Mouse (Mus musculus) C2C12 (cell line): Measurements from ENCODE around the gene Elmo2. TPM values are rescaled to one million over a fixed set of nuclear protein-coding genes. Genes with fewer than 3 reads are reported as not detected.

Experiments
- H3K27me3 ChIP-seq: one replicate; pipeline ENCODE4 v1.6.1; 2011; ENCODE audit not compliant: control insufficient read depth, insufficient read depth, insufficient read length
- H3K36me3 ChIP-seq: one replicate; pipeline ENCODE4 v1.6.1; 2011; ENCODE audit not compliant: control insufficient read depth, insufficient read depth
- H3K4me3 ChIP-seq: one replicate; pipeline ENCODE4 v1.5.1; 2011; ENCODE audit warnings: mild to moderate bottlenecking, control low read depth; ENCODE audit not compliant: poor library complexity, insufficient read depth, severe bottlenecking
- H3K79me2 ChIP-seq: one replicate; pipeline ENCODE4 v1.6.1; 2011; ENCODE audit not compliant: control insufficient read depth, insufficient read depth
- H3K79me3 ChIP-seq: one replicate; pipeline ENCODE4 v1.6.1; 2011; ENCODE audit warnings: low read depth, control low read depth
- H3ac ChIP-seq: one replicate; pipeline ENCODE3; 2011; ENCODE audit warnings: low read depth; ENCODE audit not compliant: control insufficient read depth, insufficient read length
- CEBPB ChIP-seq: IDR thresholded peaks from one replicate; pipeline ENCODE4 v1.6.1; 2011; ENCODE audit warnings: low read depth, mild to moderate bottlenecking, control low read depth, moderate library complexity
- CTCF ChIP-seq: IDR thresholded peaks from one replicate; pipeline ENCODE4 v1.5.1; 2011; ENCODE audit not compliant: control insufficient read depth, insufficient read depth, insufficient read length
- FOSL1 ChIP-seq: IDR thresholded peaks from one replicate; pipeline ENCODE4 v1.8.0; 2011; ENCODE audit warnings: mild to moderate bottlenecking, low read length; ENCODE audit not compliant: poor library complexity, insufficient read depth, severe bottlenecking
- MAX ChIP-seq: IDR thresholded peaks from one replicate; pipeline ENCODE4 v1.6.1; 2011; ENCODE audit warnings: mild to moderate bottlenecking, control low read depth
- MYOD1 ChIP-seq: IDR thresholded peaks from one replicate; pipeline ENCODE4 v1.6.1; 2011; ENCODE audit warnings: low read depth; ENCODE audit not compliant: control insufficient read depth, insufficient read length
- MYOG ChIP-seq: IDR thresholded peaks from one replicate; pipeline ENCODE4 v1.6.1; 2011; ENCODE audit not compliant: control insufficient read depth, insufficient read length; ENCODE audit errors: extremely low read depth
- USF1 ChIP-seq: IDR thresholded peaks from one replicate; pipeline ENCODE4 v1.6.1; 2011; ENCODE audit warnings: low read depth, mild to moderate bottlenecking, control low read depth, moderate library complexity
- polyA plus RNA-seq: library from polyadenylated mRNA; unstranded; fragments of >200 nt; fragmentation: generic; extraction: Trizol; gene quantifications from one replicate; pipeline ENCODE4 v1.2.1, GENCODE M21; 2012; ENCODE audit warnings: missing spikeins

Elmo2 gene
- polyA plus RNA-seq, 1 experiment, result 26.4 TPM

GRCm38 (mm10) chr2:165329703-165330102, 3.4 kb upstream of the Elmo2 start:
- TF ChIP-seq FOSL1 (no peak), CEBPB (no peak), MYOD1 (no peak), MAX (no peak), MYOG (no peak)
- peaks cover 15% of the 10 kb centered on the region for H3K79me2 ChIP-seq
- no peak overlapping the region for H3K4me3 ChIP-seq
- H3K27me3 ChIP-seq, result peaks cover 16% of the 10 kb centered on the region
- peaks cover 6% of the 10 kb centered on the region for H3K79me3 ChIP-seq
- no peaks in the 10 kb centered on the region for H3K36me3 ChIP-seq
- no peak overlapping the region for H3ac ChIP-seq

GRCm38 (mm10) chr2:165328746-165329145, 2.5 kb upstream of the Elmo2 start:
- Histone ChIP-seq H3ac (no peak overlapping the region), H3K27me3 (peaks cover 9% of the 10 kb centered on the region), H3K79me3 (peaks cover 14% of the 10 kb centered on the region)

GRCm38 (mm10) chr2:165327386-165327785, 1.1 kb upstream of the Elmo2 start:
- H3K4me3 ChIP-seq, result no peak overlapping the region
- peaks cover 39% of the 10 kb centered on the region for H3K79me2 ChIP-seq
- H3K27me3 ChIP-seq, result peaks cover 6% of the 10 kb centered on the region
- peaks cover 25% of the 10 kb centered on the region for H3K79me3 ChIP-seq
- H3K36me3 ChIP-seq, result peaks cover 12% of the 10 kb centered on the region
- H3ac ChIP-seq, result no peak overlapping the region
- TF ChIP-seq USF1 (no peak), CTCF (no peak), MAX (no peak), CEBPB (no peak), MYOG (no peak), FOSL1 (no peak), MYOD1 (no peak)

More at GRCm38 (mm10) chr2:165328746-165329145, 2.5 kb upstream of the Elmo2 start:
- Histone ChIP-seq H3K4me3 (no peak overlapping the region), H3K36me3 (peaks cover 2% of the 10 kb centered on the region), H3K79me2 (peaks cover 25% of the 10 kb centered on the region)
- TF ChIP-seq MYOD1 (no peak), MYOG (no peak), USF1 (no peak), FOSL1 (no peak), MAX (no peak), CTCF (no peak)

DNA sequence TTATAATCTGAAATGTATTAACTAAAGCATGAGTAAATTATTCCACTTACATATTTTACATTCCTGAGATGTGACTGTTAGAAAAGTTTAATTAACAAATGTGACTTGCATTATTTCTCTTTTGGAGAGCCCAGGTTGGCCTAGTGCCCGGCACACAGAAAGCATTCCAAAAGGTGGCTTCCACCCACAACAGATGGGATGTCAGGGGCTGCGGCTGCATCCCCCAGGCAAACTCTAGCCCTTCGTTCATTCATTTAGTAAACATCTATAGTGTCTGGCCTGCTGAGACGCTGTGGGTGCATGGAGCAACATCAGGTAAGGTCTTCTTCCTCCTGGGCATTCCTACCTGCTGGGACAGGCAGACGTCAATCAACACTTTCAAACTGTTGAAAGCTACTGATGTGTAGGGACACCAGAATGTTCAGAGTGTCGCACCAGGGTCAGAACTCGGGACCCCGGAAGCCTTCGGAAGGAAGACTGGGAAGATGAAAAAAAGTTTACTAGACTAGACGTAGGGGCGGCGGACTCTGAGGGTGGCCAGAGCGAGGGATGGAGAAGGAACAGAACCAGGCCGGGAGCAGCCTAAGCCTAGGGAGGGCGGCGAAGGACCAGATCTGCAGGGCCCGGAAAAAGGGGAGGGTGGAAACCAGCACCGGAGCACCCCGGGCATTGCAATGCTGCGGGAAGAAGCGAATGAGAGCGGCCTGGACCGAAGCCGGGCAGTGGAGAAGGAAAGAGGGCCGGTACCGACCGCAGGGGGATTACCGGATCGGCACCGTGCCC, 567 bp downstream of the Elmo2 start:
- peaks cover 55% of the 10 kb centered on the region for H3K79me2 ChIP-seq
- H3K79me3 ChIP-seq, result peaks cover 32% of the 10 kb centered on the region
- peaks cover 3% of the 10 kb centered on the region for H3K27me3 ChIP-seq
- peaks cover 14% of the 10 kb centered on the region for H3K36me3 ChIP-seq
- H3K4me3 ChIP-seq, result peak overlapping the region; percentile 85
- H3ac ChIP-seq, result peak overlapping the region; percentile 99
- no peak for TF ChIP-seq FOSL1
- TF ChIP-seq USF1, result no peak
- TF ChIP-seq CTCF, result no peak
- no peak for TF ChIP-seq MAX
- no peak for TF ChIP-seq MYOD1
- no peak for TF ChIP-seq MYOG
- TF ChIP-seq CEBPB, result no peak

GRCm38 (mm10) chr2:165323928-165324327, 2.4 kb downstream of the Elmo2 start:
- H3ac ChIP-seq, result no peak overlapping the region
- peaks cover 73% of the 10 kb centered on the region for H3K79me2 ChIP-seq
- peaks cover 14% of the 10 kb centered on the region for H3K36me3 ChIP-seq
- peaks cover 43% of the 10 kb centered on the region for H3K79me3 ChIP-seq
- no peak for TF ChIP-seq CEBPB
- TF ChIP-seq MYOG, result no peak
- TF ChIP-seq MAX, result no peak
- no peak for TF ChIP-seq USF1
- no peak for TF ChIP-seq MYOD1
- no peak for TF ChIP-seq CTCF
- no peak for TF ChIP-seq FOSL1
- H3K4me3 ChIP-seq, result no peak overlapping the region
- H3K27me3 ChIP-seq, result no peaks in the 10 kb centered on the region

DNA sequence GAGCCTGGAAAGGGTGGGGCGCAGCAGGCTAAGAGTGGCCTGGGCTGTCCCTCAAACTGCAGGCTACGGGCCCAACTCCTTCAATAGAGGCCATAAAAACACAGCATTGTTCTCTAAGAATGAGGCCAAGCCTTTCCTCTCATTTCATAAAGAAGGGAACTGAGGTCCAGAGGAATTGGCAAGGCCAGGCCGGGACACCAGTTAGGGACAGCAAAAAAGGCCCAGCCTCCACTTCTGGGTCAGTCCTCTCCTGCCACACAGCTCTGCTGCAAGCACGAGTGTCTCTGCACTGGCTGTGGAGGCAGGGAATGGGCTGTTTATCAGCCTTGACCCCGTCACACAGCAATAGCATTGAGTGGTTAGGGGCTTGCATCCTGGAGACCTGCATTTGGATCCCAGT, 2.8 kb downstream of the Elmo2 start:
- Histone ChIP-seq H3ac (no peak overlapping the region), H3K4me3 (no peak overlapping the region), H3K36me3 (peaks cover 14% of the 10 kb centered on the region), H3K79me3 (peaks cover 43% of the 10 kb centered on the region), H3K79me2 (peaks cover 77% of the 10 kb centered on the region), H3K27me3 (no peaks in the 10 kb centered on the region)
- TF ChIP-seq MAX (no peak), FOSL1 (no peak), MYOD1 (no peak), CTCF (no peak), MYOG (no peak), USF1 (no peak), CEBPB (no peak)
